Mouse (Mus musculus): ENCODE results near the gene Erlin1.

DNA sequence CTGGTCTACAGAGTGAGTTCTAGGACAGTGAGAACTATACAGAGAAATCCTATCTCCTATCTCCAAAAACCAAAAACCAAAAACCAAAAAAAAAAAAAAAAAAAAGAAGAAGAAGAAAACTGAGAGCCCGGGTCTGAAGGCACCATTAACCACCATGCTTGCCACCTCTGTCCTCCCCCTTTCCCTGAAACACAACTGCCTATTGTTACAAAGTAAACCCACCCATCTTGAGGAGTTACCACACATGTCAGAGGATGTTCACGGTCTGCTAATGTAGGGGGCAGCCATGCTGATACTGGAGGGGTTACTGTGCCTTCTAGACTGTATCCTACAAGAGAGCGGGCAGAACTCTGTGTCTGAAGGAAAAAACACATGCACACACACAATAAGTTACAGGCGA lies 7.4 kb upstream of the Erlin1 start:
- TF ChIP-seq CTCF (conservative IDR thresholded peaks at IDR 0.05; ENCODE audit: insufficient read depth, insufficient read length, low read depth, low read length): no peak
- TF ChIP-seq POLR2A (IDR thresholded peaks at IDR 0.05; ENCODE audit: low read depth, low read length): no peak

Measured in kidney, adult 2 months (tissue).